Mouse (Mus musculus) ES-CJ7 (cell line): ENCODE data around the gene Acvr1b.
A peak's percentile ranks its signal among the peaks of the same experiment; 100 is the strongest.

Experiments used
- DNase-seq: peaks from one replicate; pipeline ENCODE4 v3.0.0; 2011; ENCODE audit warnings: low read depth, low spot score

Acvr1b gene

DNA sequence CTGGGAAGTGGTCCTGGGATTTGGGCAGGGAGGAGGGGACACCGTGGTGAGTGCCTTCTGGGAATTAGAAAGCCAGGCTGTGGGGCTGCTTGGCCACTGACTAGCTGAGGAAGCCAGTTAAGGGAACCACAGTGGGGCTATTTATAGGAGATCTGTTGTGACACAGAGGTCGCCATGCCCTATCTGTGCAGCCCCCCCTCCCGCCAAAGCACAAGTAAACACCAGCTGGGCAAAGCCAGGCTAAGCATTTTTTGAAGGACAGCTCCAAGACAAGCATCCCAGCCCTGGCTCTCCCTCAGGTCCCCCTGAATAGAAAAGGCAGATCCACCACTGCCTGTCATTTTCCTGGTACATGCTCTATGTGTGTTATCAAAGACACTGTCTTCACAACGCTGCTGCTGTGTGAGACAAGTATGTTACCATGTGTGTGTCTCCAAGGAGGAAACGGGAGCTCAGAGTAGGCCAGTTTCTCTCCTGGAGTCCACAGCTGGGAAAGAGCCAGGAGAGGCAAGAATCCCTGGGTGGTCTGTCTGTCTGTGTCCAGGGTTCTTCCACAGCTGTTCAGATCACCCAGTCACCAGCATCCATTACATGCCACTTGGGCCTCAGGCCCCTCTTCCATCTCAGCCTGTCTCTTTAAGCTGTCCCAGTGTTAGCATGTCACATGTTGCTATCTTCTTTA, 74.3 kb downstream of the Acvr1b start:
- no peak for DNase-seq

DNA sequence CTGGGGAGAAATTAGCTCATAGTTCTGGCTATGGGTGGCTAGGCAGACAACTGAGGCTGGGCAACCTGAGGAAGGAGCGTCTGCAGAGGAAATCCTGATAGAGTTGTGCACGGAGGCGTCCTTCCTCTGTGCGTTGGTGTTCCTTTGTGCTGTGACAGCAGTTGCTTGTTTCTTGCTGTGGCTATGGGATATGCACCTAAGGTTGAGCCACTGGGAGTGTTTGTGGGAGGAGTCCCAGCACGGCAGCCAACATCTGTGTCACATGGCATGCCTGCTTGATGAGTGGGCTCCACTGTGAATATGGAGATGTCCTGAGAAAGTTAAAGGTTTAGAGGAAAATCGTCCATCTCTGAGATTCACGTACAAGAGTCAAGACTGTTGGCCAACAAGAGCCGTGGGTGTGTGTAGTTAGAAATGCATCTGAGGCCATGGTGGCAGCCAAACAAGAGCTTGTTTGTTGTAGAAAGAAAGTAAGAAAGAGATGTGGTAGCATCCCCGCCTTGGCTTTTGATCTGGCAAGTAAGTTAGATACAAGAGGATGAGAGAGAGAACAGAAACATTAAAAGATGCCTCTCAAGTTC, 76.4 kb downstream of the Acvr1b start:
- no peak for DNase-seq

DNA sequence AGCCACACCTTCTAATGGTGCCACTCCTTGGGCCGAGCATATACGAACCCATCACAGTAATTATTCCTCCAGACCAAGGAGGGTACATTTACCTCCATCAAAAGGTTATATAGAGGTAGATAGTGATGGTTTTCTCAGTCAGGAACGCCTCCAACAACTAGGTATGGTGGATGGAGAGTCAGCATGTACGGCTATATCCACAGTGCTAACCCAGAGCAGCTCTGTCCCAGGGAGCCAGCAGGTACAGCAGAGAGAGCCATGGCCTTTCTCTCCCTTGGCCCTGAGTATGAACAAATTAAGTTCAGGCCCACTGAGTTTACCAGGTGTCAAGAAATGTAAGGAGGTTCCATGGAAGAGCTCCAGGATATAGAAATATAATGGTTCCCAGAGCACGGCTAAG, 78.1 kb downstream of the Acvr1b start:
- no peak for DNase-seq

DNA sequence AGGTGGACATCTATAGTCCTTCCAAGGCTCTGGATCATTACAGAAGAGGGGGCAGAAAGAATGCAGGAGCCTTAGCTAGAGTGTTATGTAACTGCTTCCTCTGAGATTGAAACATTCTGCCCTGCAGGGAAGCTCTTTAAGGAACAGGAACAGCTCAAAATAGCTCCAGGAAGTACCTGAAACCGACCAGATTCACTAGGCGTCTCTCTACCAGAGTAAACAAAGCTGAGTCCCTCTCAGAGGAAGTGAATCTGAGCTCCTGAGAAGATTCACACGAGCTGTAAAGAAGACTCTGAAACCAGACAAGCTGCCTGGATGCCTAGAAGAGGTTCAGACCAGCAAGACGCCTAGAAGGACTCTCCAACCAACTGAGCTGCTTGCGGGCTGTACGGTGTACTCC, 78.7 kb downstream of the Acvr1b start:
- no peak for DNase-seq

DNA sequence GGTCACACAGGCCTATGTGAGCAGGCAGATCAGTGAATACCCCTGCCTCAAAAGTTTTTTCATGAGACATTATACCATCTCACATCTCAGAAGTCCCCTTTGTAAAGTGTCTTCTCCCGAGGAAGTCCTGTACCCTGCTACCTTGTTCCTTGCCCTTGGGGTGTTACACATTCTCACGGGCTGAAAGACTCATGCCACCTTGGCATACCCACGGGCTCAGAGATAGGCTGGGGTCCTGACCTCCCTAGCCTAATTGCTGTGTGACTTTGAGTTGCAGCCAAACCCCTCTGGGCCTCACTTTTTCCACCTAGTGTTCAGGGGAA, 79.7 kb downstream of the Acvr1b start:
- no peak for DNase-seq

DNA sequence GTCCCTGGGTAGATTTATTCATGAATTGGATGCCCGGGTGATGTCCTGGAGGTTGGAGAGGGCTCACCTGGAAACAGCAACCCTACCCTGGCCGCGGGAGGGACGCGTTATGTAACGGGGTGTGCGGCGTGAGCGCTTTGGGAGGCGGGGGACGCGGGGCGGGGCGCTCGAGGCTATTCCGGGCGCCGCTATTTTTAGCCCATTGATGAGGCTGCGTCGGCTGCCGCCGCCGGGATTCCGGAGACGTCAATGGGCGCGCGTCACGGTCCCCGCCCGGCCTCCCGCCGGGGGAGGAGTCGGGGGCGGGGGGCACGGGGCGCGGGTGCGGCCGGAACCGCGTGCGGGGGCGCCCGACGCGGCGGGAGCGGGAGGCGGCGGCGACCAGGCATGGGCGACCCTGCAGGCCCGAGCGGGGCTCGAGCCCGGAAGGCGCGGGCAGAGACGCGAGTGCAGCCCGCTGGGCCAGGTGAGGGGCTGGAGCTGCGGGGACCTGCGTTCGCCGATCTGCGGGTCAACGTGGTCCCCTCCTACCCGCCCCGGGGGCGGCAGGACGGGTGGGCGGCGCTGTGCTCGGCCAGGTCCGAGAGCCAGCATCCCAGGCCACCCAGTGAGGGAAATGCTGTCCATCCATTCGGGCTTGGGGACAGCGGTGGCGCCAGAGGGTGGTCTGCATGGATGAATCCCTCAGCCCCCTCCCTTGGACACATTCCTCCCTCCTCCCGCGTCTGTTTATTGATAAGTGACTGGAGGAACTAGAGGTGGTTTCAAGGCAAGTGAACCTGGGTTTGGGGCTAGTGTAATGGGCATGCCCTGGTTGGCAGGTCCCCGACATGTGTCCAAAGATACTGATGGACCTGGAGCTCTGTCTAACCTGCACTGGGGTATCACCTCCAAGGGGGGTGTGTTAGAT, 80.3 kb downstream of the Acvr1b start, which contains the start of gene Nr4a1:
TSS of gene Nr4a1 (plus strand) at position 384 of the 910 bp plus-strand sequence.
- peak; percentile 71 for DNase-seq

DNA sequence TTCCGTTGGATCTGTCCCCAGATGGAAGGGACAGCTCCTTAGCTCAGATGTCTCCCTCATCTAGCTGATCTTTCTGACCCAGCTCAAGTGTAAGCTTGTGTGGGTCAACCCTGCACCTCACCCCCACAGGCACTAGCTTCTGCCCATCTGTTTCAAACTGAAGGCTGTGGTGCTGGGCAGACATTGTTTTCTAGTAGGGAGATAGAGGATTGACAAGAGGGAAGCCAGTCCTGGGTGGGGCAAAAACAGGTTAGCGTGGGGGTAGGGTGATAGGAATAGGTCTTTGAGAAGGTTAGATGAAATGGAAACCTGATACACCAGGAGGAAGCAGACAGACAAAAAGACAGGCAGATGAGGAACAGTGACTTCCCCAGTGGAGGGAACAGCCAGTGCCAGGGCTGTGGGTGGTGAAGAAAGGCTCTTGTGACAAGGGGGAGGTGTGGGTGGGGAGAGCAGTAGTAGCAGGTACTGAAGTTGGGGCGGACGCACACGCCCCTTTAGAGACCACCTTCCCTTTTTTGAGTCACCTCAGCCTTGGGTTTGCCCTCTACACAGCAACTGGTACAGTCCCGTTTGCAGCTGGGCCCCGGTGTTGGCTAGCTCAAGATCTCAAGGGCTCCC, 82.1 kb downstream of the Acvr1b start:
- peak; percentile 67 for DNase-seq

DNA sequence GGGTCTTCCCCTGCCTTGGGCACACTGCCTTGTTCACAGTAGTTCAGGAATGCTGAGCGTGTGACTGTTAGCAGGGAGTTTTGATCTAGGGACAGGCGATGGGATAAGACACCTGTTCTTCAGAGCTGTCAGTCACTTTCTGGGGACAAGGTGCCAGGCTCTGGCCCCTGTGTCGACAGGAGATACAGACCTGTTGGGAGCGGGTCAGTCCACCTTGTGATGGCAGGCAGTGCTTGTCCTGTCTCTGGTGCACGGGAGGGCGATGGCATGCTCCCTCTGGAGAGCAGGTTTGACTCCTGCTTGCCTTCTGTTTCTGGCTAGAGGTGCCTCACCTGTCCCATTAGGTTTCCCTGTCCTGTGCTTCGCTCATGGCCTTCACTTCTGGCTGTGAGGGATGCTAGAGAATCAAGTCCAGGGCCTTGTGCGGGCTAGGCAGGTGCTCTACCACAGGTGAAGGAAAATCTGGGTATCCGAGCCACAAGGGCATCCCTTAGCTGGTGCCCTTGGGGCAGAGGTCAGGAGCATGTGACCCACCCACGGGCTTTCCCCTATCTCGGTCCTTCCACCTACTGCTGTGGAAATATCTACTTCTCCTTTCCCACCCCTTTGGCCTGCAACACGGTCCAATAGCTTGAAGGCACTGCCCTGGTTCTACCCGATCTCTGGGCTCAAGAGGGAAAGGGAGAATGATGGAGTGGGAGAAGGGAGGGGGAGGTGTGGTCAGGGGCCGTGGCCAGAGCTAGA, 82.8 kb downstream of the Acvr1b start:
- no peak for DNase-seq

DNA sequence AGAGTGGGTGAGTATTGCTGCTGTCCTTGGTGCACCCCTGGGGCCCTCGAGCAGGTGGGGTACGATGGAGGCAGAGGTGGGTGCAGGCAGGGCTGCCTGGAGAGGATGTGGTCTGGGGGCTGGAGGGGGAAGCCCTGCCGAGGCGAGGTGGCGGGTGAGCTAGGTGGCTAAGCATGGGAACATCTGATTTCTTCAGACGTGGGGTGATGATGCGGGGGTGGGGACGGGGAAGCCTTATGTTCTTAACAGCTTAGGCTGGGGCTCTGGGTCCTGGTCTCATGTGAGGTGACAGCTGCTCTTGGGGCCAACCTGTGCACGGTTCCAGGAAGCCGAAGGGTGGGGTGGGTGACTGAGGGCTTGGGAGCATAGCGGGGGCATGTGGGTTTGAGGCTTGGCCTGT, 84.6 kb downstream of the Acvr1b start:
- no peak for DNase-seq

DNA sequence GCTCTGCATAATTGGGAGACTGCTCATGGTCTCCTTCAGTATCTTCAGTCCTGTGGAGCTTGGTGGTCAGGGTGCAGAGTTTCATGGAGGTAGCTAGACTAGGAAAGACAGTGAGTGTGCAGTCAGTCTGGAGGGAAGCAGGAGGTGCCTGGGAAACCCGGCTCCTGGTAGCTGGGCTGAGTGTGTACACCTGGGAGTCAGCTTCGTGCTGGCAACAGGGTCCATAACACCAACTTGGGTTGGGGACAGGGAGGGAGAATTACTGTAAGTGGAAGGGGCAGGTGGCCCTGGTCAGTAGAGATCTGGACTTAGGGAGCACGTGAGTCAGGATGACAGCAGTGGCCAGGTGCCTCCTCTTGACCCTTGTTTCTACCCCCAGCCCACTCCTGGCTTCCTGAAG, 86.1 kb downstream of the Acvr1b start:
- no peak for DNase-seq

DNA sequence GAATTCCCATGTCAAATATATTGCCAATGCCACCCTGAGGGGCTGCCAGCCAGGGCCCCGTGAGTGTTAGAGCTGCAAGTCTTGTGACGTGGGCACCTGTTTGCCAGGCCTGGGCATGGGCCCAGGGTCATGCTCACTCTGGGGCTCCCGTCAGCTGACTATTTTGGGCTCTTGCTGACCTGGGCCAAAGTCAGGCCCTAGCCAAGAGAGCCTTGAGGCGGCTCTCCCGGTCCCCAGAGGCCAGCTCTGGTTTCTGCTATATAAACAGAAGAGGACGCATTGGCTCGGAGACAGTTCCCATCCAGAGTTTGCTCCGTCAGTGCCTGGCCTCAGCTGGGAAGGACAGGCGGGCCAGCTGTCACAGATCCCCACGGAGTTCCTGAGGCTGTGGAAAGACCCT, 86.5 kb downstream of the Acvr1b start:
- no peak for DNase-seq

DNA sequence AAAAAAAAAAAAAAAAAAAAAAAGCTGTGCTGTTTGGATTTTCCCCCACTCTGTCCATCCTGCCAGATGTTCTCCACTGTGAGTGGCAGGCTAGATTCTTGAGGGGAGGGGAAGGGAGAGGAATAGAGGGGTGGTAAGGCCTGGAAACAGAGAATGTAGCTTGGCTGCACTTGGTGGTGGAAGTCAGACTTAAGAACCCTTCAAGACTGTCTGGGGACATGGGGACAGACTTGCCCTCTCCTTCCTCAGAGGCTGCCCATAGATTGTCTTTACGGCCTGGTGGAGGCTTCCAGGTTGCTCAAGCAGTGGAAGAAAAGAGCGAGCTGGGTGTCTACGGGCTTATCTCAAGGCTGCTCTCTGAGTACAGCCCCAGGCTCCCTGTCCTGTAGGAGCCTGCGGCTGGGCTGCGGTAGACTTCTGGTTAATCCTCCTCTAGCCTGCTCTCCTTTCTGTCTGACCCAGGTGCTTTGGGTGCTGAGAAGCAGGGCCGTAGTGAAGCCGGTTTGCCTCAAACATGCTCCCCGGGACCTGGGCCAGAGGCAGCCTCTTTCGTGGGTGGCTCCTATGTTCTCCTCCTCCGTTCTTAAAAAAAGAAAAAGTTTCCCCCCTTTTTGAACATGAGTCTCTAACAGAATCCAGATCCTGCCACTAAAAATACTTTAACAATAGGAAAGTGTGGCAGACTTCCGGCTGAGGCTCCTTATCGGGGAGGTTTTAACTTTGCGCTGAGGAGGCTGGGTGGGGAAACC, 87.2 kb downstream of the Acvr1b start:
- DNase-seq = no peak

DNA sequence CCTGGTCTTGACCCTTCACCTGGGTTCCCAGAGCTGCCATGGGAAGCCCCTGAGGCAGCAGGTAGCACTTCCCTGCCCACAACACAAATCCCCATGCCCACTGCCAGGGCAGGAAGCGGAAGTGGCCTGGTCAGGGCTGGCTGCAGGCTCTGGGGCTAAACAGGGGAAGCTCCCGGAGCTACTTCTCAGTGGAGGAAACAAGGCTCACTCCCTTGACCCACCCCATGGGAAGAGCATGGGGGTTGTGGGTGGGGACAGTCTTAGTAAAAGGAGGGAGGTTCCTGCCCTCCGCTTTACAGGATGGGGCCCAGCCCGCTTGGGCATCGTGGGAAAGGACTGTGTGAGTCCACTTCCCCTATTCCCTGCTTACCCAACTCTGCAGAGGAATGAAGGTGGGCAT, 88.6 kb downstream of the Acvr1b start:
- DNase-seq = no peak
